Mouse (Mus musculus) heart, adult 2 months (tissue): ENCODE measurements around the gene Plxna1. TPM values are rescaled to one million over a fixed set of nuclear protein-coding genes. Genes with fewer than 3 reads are reported as not detected.

ENCODE experiments used
- DNase-seq, 2 experiments: peaks; one replicate each; pipeline ENCODE4 v3.0.0; 2021
- H3K27ac ChIP-seq: fragments of 200-600 bp; 2 replicates; pipeline ENCODE4 v1.8.1; 2022
- H3K27me3 ChIP-seq: fragments of 200-500 bp; 2 replicates; pipeline ENCODE4 v1.6.1; 2012; ENCODE audit warnings: mild to moderate bottlenecking, low read length, inconsistent platforms, mixed read lengths; ENCODE audit not compliant: control insufficient read depth, insufficient read depth
- H3K36me3 ChIP-seq: fragments of 200-500 bp; 2 replicates; pipeline ENCODE4 v1.6.1; 2012; ENCODE audit warnings: low read length, inconsistent platforms; ENCODE audit not compliant: control insufficient read depth, insufficient read depth
- H3K4me1 ChIP-seq: fragments of 200-500 bp; 2 replicates; pipeline ENCODE4 v1.6.1; 2011; ENCODE audit warnings: low read length; ENCODE audit not compliant: control insufficient read depth, insufficient read depth
- H3K4me3 ChIP-seq: fragments of 200-600 bp; 2 replicates; pipeline ENCODE4 v1.8.1; 2022
- H3K79me2 ChIP-seq: fragments of 200-500 bp; replicated peaks from 2 replicates; pipeline ENCODE4 v1.6.1; 2012; ENCODE audit warnings: mild to moderate bottlenecking, inconsistent platforms, low read length, moderate library complexity, mixed read lengths; ENCODE audit not compliant: control insufficient read depth, insufficient read depth
- H3K9ac ChIP-seq: fragments of 200-500 bp; 2 replicates; pipeline ENCODE4 v1.6.1; 2012; ENCODE audit warnings: low read depth, mild to moderate bottlenecking, control low read depth, inconsistent platforms, low read length, mixed read lengths
- CTCF ChIP-seq: fragments of 200-600 bp; IDR thresholded peaks from 2 replicates; pipeline ENCODE4 v1.8.1; 2022; ENCODE audit warnings: antibody characterized with exemption, mild to moderate bottlenecking, moderate library complexity
- EP300 ChIP-seq: fragments of 200-500 bp; IDR thresholded peaks from 2 replicates; pipeline ENCODE4 v1.6.1; 2011; ENCODE audit warnings: low read depth, low read length, control low read depth; ENCODE audit not compliant: insufficient read depth
- POLR2A ChIP-seq: fragments of 200-500 bp; IDR thresholded peaks from 2 replicates; pipeline ENCODE4 v1.6.1; 2011; ENCODE audit warnings: mild to moderate bottlenecking, low read depth, low read length, control low read depth; ENCODE audit not compliant: insufficient read depth
- WGBS: fragments of 180-500 bp; shearing (Covaris S2); methylation state at CpG from one replicate; pipeline ENCODE4 v1.1.7; 2018; 5-methylcytosine and 5-hydroxymethylcytosine counted together
- intact Hi-C: fragments of 180-260 bp; cut with DNase I; formaldehyde crosslinking; loops from one replicate; pipeline ENCODE4 v1.15.1; 2025
- polyA plus RNA-seq: library from polyadenylated mRNA; depleted of rRNA; stranded (reverse); fragments of >200 nt; gene quantifications from 2 replicates; pipeline ENCODE4 v1.2.3, GENCODE M21; 2012
- total RNA-seq, 2 experiments: library from RNA; stranded (reverse); gene quantifications; 2 replicates each; pipeline ENCODE4 v1.2.3; 2021

Plxna1 gene
- total and polyA plus RNA-seq, 3 experiments, result 17.3 to 21.9 (median 19.9) TPM

GRCm38 (mm10) chr6:89296909-89297695 is 65.3 kb downstream of the Plxna1 start:
- no peak overlapping the region for H3K27ac ChIP-seq
- intact Hi-C loops, result no loop called here
- no peaks in the 10 kb centered on the region for H3K36me3 ChIP-seq
- DNase-seq, result no peak
- 76% methylated on average over 15 of the region's 15 CpGs for WGBS
- no peak overlapping the region for H3K9ac ChIP-seq
- H3K4me1 ChIP-seq, result no peaks in the 10 kb centered on the region
- H3K79me2 ChIP-seq, result no peaks in the 10 kb centered on the region
- no peak for TF ChIP-seq POLR2A
- no peak for TF ChIP-seq EP300
- TF ChIP-seq CTCF, result no peak
- no peak overlapping the region for H3K4me3 ChIP-seq
- H3K27me3 ChIP-seq, result no peaks in the 10 kb centered on the region

GRCm38 (mm10) chr6:89296001-89296709 is 66.3 kb downstream of the Plxna1 start:
- H3K9ac ChIP-seq, result no peak overlapping the region
- DNase-seq, result no peak
- H3K27ac ChIP-seq, result no peak overlapping the region
- intact Hi-C loops, result no loop called here
- H3K36me3 ChIP-seq, result no peaks in the 10 kb centered on the region
- no peak overlapping the region for H3K4me3 ChIP-seq
- 77% methylated on average over 8 of the region's 8 CpGs for WGBS
- H3K79me2 ChIP-seq, result no peaks in the 10 kb centered on the region
- no peaks in the 10 kb centered on the region for H3K27me3 ChIP-seq
- TF ChIP-seq POLR2A (no peak), CTCF (no peak), EP300 (no peak)
- H3K4me1 ChIP-seq, result no peaks in the 10 kb centered on the region

GRCm38 (mm10) chr6:89294621-89295020 is 67.8 kb downstream of the Plxna1 start:
- WGBS, result 23% methylated on average over 1 of the region's 1 CpGs
- Histone ChIP-seq H3K27me3 (no peaks in the 10 kb centered on the region), H3K79me2 (no peaks in the 10 kb centered on the region), H3K9ac (no peak overlapping the region), H3K4me1 (no peaks in the 10 kb centered on the region), H3K36me3 (no peaks in the 10 kb centered on the region), H3K4me3 (no peak overlapping the region), H3K27ac (no peak overlapping the region)
- TF ChIP-seq POLR2A (no peak), EP300 (no peak), CTCF (no peak)
- intact Hi-C loops, result no loop called here
- DNase-seq, result no peak

GRCm38 (mm10) chr6:89291494-89291893 is 70.9 kb downstream of the Plxna1 start:
- TF ChIP-seq CTCF (no peak), POLR2A (no peak), EP300 (no peak)

GRCm38 (mm10) chr6:89288156-89288555 is 74.3 kb downstream of the Plxna1 start:
- WGBS, result 39% methylated on average over 6 of the region's 6 CpGs
- TF ChIP-seq CTCF (no peak), POLR2A (no peak), EP300 (no peak)
- no peak overlapping the region for H3K9ac ChIP-seq
- H3K36me3 ChIP-seq, result no peaks in the 10 kb centered on the region
- no peaks in the 10 kb centered on the region for H3K79me2 ChIP-seq
- no peaks in the 10 kb centered on the region for H3K27me3 ChIP-seq
- DNase-seq, result no peak
- H3K27ac ChIP-seq, result no peak overlapping the region
- no peaks in the 10 kb centered on the region for H3K4me1 ChIP-seq
- H3K4me3 ChIP-seq, result no peak overlapping the region
- intact Hi-C loops, result no loop called here

More at GRCm38 (mm10) chr6:89291494-89291893, 70.9 kb downstream of the Plxna1 start:
- no peaks in the 10 kb centered on the region for H3K79me2 ChIP-seq
- H3K27me3 ChIP-seq, result no peaks in the 10 kb centered on the region
- no peaks in the 10 kb centered on the region for H3K4me1 ChIP-seq
- no peak overlapping the region for H3K27ac ChIP-seq
- no peak overlapping the region for H3K4me3 ChIP-seq
- H3K36me3 ChIP-seq, result no peaks in the 10 kb centered on the region
- DNase-seq, result no peak
- intact Hi-C loops, result no loop called here
- 71% methylated on average over 7 of the region's 7 CpGs for WGBS
- no peak overlapping the region for H3K9ac ChIP-seq
